Mouse (Mus musculus) neural tube, embryonic 12.5 days (tissue): Measurements from ENCODE around the gene Spp2. TPM values are rescaled to one million over a fixed set of nuclear protein-coding genes. Genes with fewer than 3 reads are reported as not detected.

ENCODE experiments used
- ATAC-seq: fragments of 200-750 bp; cut with Nextera tagmentation; 2 replicates; pipeline ENCODE4 v1.8.0; 2017; ENCODE audit warnings: low read depth, mild to moderate bottlenecking, moderate TSS enrichment, moderate library complexity; ENCODE audit not compliant: low FRiP score
- H3K27ac ChIP-seq: fragments of 300-500 bp; sonication (generic); 2 replicates; pipeline ENCODE4 v1.5.1; 2016
- H3K27me3 ChIP-seq: fragments of 300-500 bp; sonication (generic); replicated peaks from 2 replicates; pipeline ENCODE4 v1.6.1; 2016; ENCODE audit warnings: mild to moderate bottlenecking
- H3K36me3 ChIP-seq: fragments of 300-500 bp; sonication (generic); 2 replicates; pipeline ENCODE4 v1.6.1; 2016; ENCODE audit warnings: mild to moderate bottlenecking
- H3K4me1 ChIP-seq: fragments of 300-500 bp; sonication (generic); 2 replicates; pipeline ENCODE4 v1.6.1; 2016
- H3K4me2 ChIP-seq: fragments of 300-500 bp; sonication (generic); replicated peaks from 2 replicates; pipeline ENCODE4 v1.6.1; 2016; ENCODE audit warnings: mild to moderate bottlenecking
- H3K4me3 ChIP-seq: fragments of 300-500 bp; sonication (generic); 2 replicates; pipeline ENCODE4 v1.5.1; 2016
- H3K9ac ChIP-seq: fragments of 300-500 bp; sonication (generic); 2 replicates; pipeline ENCODE4 v1.6.1; 2016; ENCODE audit warnings: mild to moderate bottlenecking
- H3K9me3 ChIP-seq: fragments of 300-500 bp; sonication (generic); 2 replicates; pipeline ENCODE4 v1.6.1; 2016; ENCODE audit warnings: mild to moderate bottlenecking
- WGBS: fragments of 180-500 bp; shearing (Covaris S2); methylation state at CpG from one replicate; pipeline ENCODE4 v1.1.7; 2016; 5-methylcytosine and 5-hydroxymethylcytosine counted together
- polyA plus RNA-seq: library from polyadenylated mRNA; unstranded; fragments of >200 nt; fragmentation: Nextera tagmentation; extraction: Ambion mirVana; gene quantifications from 2 replicates; pipeline ENCODE4 v1.2.1, GENCODE M21; 2016

The Spp2 gene
- polyA plus RNA-seq, 1 experiment from 2014 or later: not detected

GRCm38 (mm10) chr1:88418943-88419342, 12.2 kb downstream of the Spp2 start:
- WGBS: 84% methylated on average over 2 of the region's 2 CpGs
- Histone ChIP-seq H3K9me3 (no peaks in the 10 kb centered on the region), H3K4me3 (no peak overlapping the region), H3K27ac (no peak overlapping the region), H3K9ac (no peak overlapping the region), H3K27me3 (no peaks in the 10 kb centered on the region), H3K36me3 (no peaks in the 10 kb centered on the region), H3K4me1 (no peaks in the 10 kb centered on the region), H3K4me2 (no peak overlapping the region)
- ATAC-seq: no peak

GRCm38 (mm10) chr1:88422045-88422444, 15.3 kb downstream of the Spp2 start:
- no peak overlapping the region for H3K4me3 ChIP-seq
- H3K27ac ChIP-seq: no peak overlapping the region
- no peaks in the 10 kb centered on the region for H3K4me1 ChIP-seq
- ATAC-seq: no peak
- 88% methylated on average over 10 of the region's 10 CpGs for WGBS
- no peaks in the 10 kb centered on the region for H3K27me3 ChIP-seq
- H3K36me3 ChIP-seq: no peaks in the 10 kb centered on the region
- H3K9ac ChIP-seq: no peak overlapping the region
- no peak overlapping the region for H3K4me2 ChIP-seq
- no peaks in the 10 kb centered on the region for H3K9me3 ChIP-seq

- H3K4me3 ChIP-seq: no peak overlapping the region
- H3K9me3 ChIP-seq: no peaks in the 10 kb centered on the region
- H3K36me3 ChIP-seq: no peaks in the 10 kb centered on the region
- H3K27me3 ChIP-seq: no peaks in the 10 kb centered on the region
- 71% methylated on average over 7 of the region's 7 CpGs for WGBS
- H3K4me1 ChIP-seq: no peaks in the 10 kb centered on the region
- no peak overlapping the region for H3K4me2 ChIP-seq
- no peak overlapping the region for H3K27ac ChIP-seq
- ATAC-seq: no peak
- no peak overlapping the region for H3K9ac ChIP-seq
Measured at GRCm38 (mm10) chr1:88422846-88423395, 16.2 kb downstream of the Spp2 start.

GRCm38 (mm10) chr1:88424602-88425252, 18.0 kb downstream of the Spp2 start:
- Histone ChIP-seq H3K27ac (no peak overlapping the region), H3K4me1 (0 out of 2 replicates have a peak, but pooled peaks cover 5% of the 10 kb centered on the region), H3K4me3 (no peak overlapping the region), H3K4me2 (no peak overlapping the region), H3K36me3 (no peaks in the 10 kb centered on the region), H3K9me3 (no peaks in the 10 kb centered on the region), H3K27me3 (no peaks in the 10 kb centered on the region), H3K9ac (no peak overlapping the region)
- peak; percentile 66; the same call in 1 of the 2 replicates for ATAC-seq
- 24% methylated on average over 8 of the region's 8 CpGs for WGBS

GRCm38 (mm10) chr1:88427987-88428741, 21.4 kb downstream of the Spp2 start:
- Histone ChIP-seq H3K9me3 (no peaks in the 10 kb centered on the region), H3K4me2 (no peak overlapping the region), H3K36me3 (no peaks in the 10 kb centered on the region), H3K4me3 (no peak overlapping the region), H3K27ac (no peak overlapping the region), H3K9ac (no peak overlapping the region), H3K4me1 (0 out of 2 replicates have a peak, but pooled peaks cover 5% of the 10 kb centered on the region), H3K27me3 (no peaks in the 10 kb centered on the region)
- WGBS: 78% methylated on average over 11 of the region's 11 CpGs
- ATAC-seq: no peak

GRCm38 (mm10) chr1:88429413-88429812, 22.7 kb downstream of the Spp2 start:
- WGBS: 15% methylated on average over 1 of the region's 1 CpGs
- Histone ChIP-seq H3K4me3 (no peak overlapping the region), H3K27ac (no peak overlapping the region), H3K36me3 (no peaks in the 10 kb centered on the region), H3K4me1 (0 out of 2 replicates have a peak, but pooled peaks cover 5% of the 10 kb centered on the region), H3K9me3 (no peaks in the 10 kb centered on the region), H3K27me3 (no peaks in the 10 kb centered on the region), H3K4me2 (no peak overlapping the region), H3K9ac (no peak overlapping the region)
- ATAC-seq: no peak

- no peak for ATAC-seq
- no peak overlapping the region for H3K4me2 ChIP-seq
- H3K9me3 ChIP-seq: no peaks in the 10 kb centered on the region
- H3K4me1 ChIP-seq: 0 out of 2 replicates have a peak, but pooled peaks cover 5% of the 10 kb centered on the region
- no peaks in the 10 kb centered on the region for H3K36me3 ChIP-seq
- H3K9ac ChIP-seq: no peak overlapping the region
- H3K27me3 ChIP-seq: no peaks in the 10 kb centered on the region
- no peak overlapping the region for H3K27ac ChIP-seq
- no peak overlapping the region for H3K4me3 ChIP-seq
- WGBS: 79% methylated on average over 4 of the region's 4 CpGs
Measured at GRCm38 (mm10) chr1:88431262-88431661, 24.5 kb downstream of the Spp2 start.

GRCm38 (mm10) chr1:88432601-88433000, 25.8 kb downstream of the Spp2 start:
- no peak overlapping the region for H3K27ac ChIP-seq
- no peak overlapping the region for H3K4me2 ChIP-seq
- no peak for ATAC-seq
- no peaks in the 10 kb centered on the region for H3K9me3 ChIP-seq
- no peaks in the 10 kb centered on the region for H3K27me3 ChIP-seq
- no peak overlapping the region for H3K4me3 ChIP-seq
- H3K36me3 ChIP-seq: no peaks in the 10 kb centered on the region
- 0 out of 2 replicates have a peak, but pooled peaks cover 5% of the 10 kb centered on the region for H3K4me1 ChIP-seq
- WGBS: 45% methylated on average over 3 of the region's 3 CpGs
- H3K9ac ChIP-seq: no peak overlapping the region

GRCm38 (mm10) chr1:88433096-88433883, 26.5 kb downstream of the Spp2 start:
- Histone ChIP-seq H3K9ac (no peak overlapping the region), H3K27ac (no peak overlapping the region), H3K4me3 (no peak overlapping the region), H3K9me3 (no peaks in the 10 kb centered on the region), H3K27me3 (no peaks in the 10 kb centered on the region), H3K4me1 (0 out of 2 replicates have a peak, but pooled peaks cover 5% of the 10 kb centered on the region), H3K4me2 (no peak overlapping the region), H3K36me3 (no peaks in the 10 kb centered on the region)
- WGBS: 74% methylated on average over 6 of the region's 6 CpGs
- ATAC-seq: no peak

GRCm38 (mm10) chr1:88434057-88434456, 27.3 kb downstream of the Spp2 start:
- no peaks in the 10 kb centered on the region for H3K36me3 ChIP-seq
- H3K9ac ChIP-seq: no peak overlapping the region
- no peaks in the 10 kb centered on the region for H3K9me3 ChIP-seq
- H3K4me1 ChIP-seq: 0 out of 2 replicates have a peak, but pooled peaks cover 5% of the 10 kb centered on the region
- no peak overlapping the region for H3K4me2 ChIP-seq
- 76% methylated on average over 4 of the region's 4 CpGs for WGBS
- no peak overlapping the region for H3K4me3 ChIP-seq
- H3K27ac ChIP-seq: no peak overlapping the region
- H3K27me3 ChIP-seq: no peaks in the 10 kb centered on the region
- no peak for ATAC-seq

- no peaks in the 10 kb centered on the region for H3K36me3 ChIP-seq
- no peak for ATAC-seq
- no peaks in the 10 kb centered on the region for H3K4me1 ChIP-seq
- H3K4me2 ChIP-seq: no peak overlapping the region
- H3K27me3 ChIP-seq: no peaks in the 10 kb centered on the region
- H3K9ac ChIP-seq: no peak overlapping the region
- no peak overlapping the region for H3K4me3 ChIP-seq
- H3K27ac ChIP-seq: no peak overlapping the region
- H3K9me3 ChIP-seq: no peaks in the 10 kb centered on the region
- 80% methylated on average over 9 of the region's 9 CpGs for WGBS
Measured at GRCm38 (mm10) chr1:88437206-88438126, 30.7 kb downstream of the Spp2 start.
